Mouse (Mus musculus) R1 (cell line): ENCODE measurements around the gene Foxj3.
A peak's percentile ranks its signal among the peaks of the same experiment; 100 is the strongest.

Experiments used
- DNase-seq: peaks from one replicate; pipeline ENCODE4 v3.0.0-alpha.2; 2018; ENCODE audit warnings: low read depth, low spot score

Foxj3 gene

DNA sequence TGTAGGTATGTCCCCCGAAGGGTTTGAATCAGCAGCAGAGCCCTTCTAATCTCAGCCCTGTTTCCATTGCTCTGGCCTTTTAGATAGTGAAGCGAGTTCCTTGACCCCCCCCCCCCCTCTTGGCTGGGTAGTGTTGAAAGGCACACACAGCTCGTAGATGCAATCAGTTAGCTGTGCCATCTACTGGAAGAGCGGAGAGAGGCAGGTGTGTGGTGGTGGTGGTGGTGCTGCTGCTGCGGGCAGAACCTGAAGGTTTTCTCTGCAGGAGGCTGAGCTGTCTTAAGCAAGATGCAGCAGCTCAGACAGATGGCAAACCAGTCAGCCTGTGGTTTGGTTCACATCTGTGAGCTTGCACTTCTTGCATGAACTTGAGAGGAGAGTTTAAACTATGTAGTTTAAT, 135.9 kb downstream of the Foxj3 start:
- DNase-seq = peak; percentile 43
